Mouse (Mus musculus) spleen, adult 2 months (tissue): ENCODE data around the gene Gm609.

ENCODE experiments used
- CTCF ChIP-seq: fragments of 200-500 bp; IDR thresholded peaks from 2 replicates; pipeline ENCODE4 v1.5.1; 2011; ENCODE audit warnings: mild to moderate bottlenecking, inconsistent platforms; ENCODE audit not compliant: insufficient read depth, insufficient read length, insufficient replicate concordance; ENCODE audit errors: extremely low read depth
- POLR2A ChIP-seq: fragments of 200-500 bp; IDR thresholded peaks from 2 replicates; pipeline ENCODE4 v1.6.1; 2011; ENCODE audit warnings: low read depth, low read length, inconsistent platforms

DNA sequence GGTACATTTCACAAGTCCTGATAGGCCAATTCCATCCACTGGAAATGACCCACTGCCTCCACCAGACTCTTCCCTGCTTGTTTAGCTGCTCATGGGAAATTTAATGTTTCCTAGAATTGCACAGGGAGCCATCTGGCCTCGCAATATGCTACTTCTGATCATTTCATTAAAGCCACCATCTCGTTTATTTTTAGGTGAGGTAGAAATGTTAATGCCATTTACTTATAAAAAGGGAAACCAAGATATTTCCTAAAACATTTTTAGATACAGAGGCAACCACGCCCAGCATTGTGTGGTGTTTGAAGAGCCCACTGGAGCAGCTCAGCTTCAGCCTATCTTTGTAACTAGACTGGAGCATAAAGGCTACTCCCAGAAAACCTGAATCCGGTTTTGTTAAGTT is 116.5 kb downstream of the Gm609 start:
- TF ChIP-seq CTCF (no peak), POLR2A (no peak)
